Mouse (Mus musculus) thymus, adult 2 months (tissue): ENCODE results near the gene Megf8.

Source experiments
- CTCF ChIP-seq: fragments of 200-500 bp; IDR thresholded peaks from 2 replicates; pipeline ENCODE4 v1.5.1; 2012; ENCODE audit warnings: mild to moderate bottlenecking, control low read depth, low read length, moderate library complexity, borderline replicate concordance; ENCODE audit not compliant: control insufficient read depth, poor library complexity, insufficient read depth; ENCODE audit errors: extremely low read depth
- POLR2A ChIP-seq: fragments of 200-500 bp; IDR thresholded peaks from 2 replicates; pipeline ENCODE4 v1.6.1; 2012; ENCODE audit warnings: mild to moderate bottlenecking, low read length, control low read depth, moderate library complexity; ENCODE audit not compliant: control insufficient read depth, poor library complexity, insufficient read depth; ENCODE audit errors: extremely low read depth

DNA sequence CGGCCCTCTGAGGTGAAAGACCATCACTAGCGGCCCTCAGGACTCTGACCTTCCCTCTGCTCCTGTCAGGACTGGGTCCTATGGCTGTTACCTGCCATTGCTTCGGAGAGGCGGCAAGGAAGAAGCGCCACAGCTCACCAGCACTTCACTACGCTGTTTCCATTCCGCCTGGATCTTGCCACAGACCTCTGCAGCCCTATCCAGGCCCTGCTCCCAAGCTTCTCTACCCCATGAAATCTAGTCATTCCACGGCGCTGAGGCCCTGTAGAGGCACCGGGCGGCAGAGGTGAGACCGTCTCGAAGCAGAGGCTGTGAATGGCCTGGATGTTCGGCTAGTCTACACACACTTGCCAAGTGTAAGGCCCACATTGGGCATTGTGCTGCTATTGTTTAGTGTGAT, 79.7 kb downstream of the Megf8 start:
- TF ChIP-seq CTCF, result no peak
- no peak for TF ChIP-seq POLR2A
